Mouse (Mus musculus): Measurements from ENCODE around the gene Hrk. TPM values are rescaled to one million over a fixed set of nuclear protein-coding genes. Genes with fewer than 3 reads are reported as not detected.

Gene Hrk
- total RNA-seq, 1 experiment from 2014 or later, result 0.22 TPM

DNA sequence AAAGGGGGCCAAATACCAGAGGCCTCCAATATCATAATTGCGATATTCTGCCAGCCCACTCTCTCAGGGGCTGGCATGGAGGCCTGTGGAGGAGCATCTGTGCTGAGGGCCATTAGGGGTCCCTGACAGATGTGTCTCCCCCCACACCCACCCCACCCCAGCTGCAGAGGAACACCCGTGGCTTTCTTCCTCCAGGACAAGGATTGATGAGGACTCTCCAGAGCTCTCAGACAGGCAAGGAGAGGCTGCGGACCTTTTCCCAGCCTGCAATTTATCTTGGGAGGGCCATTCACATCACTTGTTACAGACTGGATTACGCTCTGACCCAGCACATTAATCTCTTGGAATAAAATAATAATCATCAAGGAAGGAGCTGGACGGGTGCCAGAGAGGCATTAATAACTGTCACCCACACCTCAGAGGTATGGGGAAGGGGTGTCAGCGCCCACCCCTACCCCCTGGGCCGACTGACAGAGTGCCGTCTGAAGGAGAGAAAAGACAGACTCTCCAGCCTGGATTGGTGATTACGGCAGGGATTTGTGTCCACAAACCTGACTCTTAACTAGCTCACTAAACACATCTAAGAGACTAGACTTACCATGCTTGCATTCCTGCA is 58.8 kb downstream of the Hrk start:
- DNase-seq, result no peak

DNA sequence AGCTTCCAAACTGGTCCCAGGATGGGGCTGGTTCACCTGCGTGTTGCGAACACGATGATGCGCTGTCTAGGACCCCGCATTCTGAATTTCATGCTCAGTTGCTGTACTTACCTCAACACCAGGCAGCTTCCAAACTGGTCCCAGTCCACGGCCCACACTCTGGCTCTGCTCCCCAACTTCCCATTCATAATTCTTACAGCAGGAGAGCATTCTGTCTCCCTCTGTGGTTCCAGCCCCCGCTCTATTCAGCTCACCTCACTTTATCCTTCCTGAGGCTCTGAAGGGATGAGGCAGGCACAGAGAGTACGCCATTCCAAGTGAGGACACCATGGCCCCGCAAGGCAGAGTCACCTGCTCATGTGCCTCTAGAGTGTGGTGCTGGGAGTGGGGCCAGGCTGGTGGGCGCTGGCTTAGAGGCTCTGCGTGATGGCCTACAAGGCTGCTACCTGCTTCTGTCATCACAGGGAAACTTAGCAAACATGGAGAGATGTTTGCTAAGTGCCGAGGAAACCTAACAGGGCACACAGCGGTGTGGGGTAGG is 65.7 kb downstream of the Hrk start:
- no peak for DNase-seq

DNA sequence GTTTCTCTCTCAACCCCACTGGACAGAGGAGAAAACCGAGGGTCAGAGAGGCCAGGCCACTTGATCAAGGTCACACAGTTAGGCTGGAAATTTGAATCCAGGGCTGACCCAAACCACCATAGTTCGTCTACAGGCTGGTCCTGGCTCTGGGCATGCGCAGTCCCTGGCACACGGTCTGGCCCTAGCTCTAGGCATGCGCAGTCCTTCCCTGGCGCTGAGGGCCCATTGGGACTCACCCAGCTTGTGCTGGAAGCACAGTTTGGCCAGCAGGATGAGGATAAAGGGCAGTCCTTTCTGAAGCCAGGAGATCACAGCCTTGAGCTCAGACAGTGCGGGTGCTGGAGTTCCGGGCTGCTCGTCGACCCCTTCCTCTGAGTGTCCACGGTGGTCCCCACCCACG is 72.4 kb downstream of the Hrk start:
- DNase-seq, result peak; percentile 77

Other genes with a start within 250 kb of the Hrk start
- 77.8 and 121 TPM in 2 replicates for gene Fbxo21, start 187.9 kb upstream of the Hrk start, total RNA-seq (2021)
- gene Tesc, start 136.9 kb upstream of the Hrk start, total RNA-seq (2021), result 78.8 and 80.8 TPM in 2 replicates
- 49.7 and 56.2 TPM in 2 replicates for gene Fbxw8, start 9.2 kb upstream of the Hrk start, total RNA-seq (2021)
- 3.1 and 3.9 TPM in 2 replicates for gene Rnft2, start 80.5 kb downstream of the Hrk start, total RNA-seq (2021)
- gene 2410131K14Rik, start 80.6 kb downstream of the Hrk start, total RNA-seq (2021), result 7.6 and 8.7 TPM in 2 replicates